Mouse (Mus musculus): Measurements from ENCODE around the gene Thsd4. TPM values are rescaled to one million over a fixed set of nuclear protein-coding genes. Genes with fewer than 3 reads are reported as not detected.
A peak's percentile ranks its signal among the peaks of the same experiment; 100 is the strongest.
"Not testable (repeated sequence)": the region's sequence is repeated elsewhere in the genome, so short reads cannot be mapped to it uniquely, and the experiment has no call there.

Gene Thsd4
- polyA plus RNA-seq, 1 experiment from 2014 or later: 6.0 TPM

GRCm38 (mm10) chr9:59965046-59965445, 556.8 kb downstream of the Thsd4 start:
- peaks cover 9% of the 10 kb centered on the region for H3K4me1 ChIP-seq
- no peaks in the 10 kb centered on the region for H3K36me3 ChIP-seq (ENCODE audit: poor library complexity, severe bottlenecking)
- no peak overlapping the region for H3K9ac ChIP-seq
- no peaks in the 10 kb centered on the region for H3K27me3 ChIP-seq
- no peak overlapping the region for H3K4me3 ChIP-seq
- no peak overlapping the region for H3K4me2 ChIP-seq
- H3K9me3 ChIP-seq (replicated peaks): no peaks in the 10 kb centered on the region
- no peak overlapping the region for H3K27ac ChIP-seq
- ATAC-seq: no peak
- WGBS: 87% methylated on average over 10 of the region's 10 CpGs

GRCm38 (mm10) chr9:59964367-59964766, 557.5 kb downstream of the Thsd4 start:
- no peak overlapping the region for H3K27ac ChIP-seq
- WGBS: 63% methylated on average over 3 of the region's 3 CpGs

GRCm38 (mm10) chr9:59961201-59961955, 560.5 kb downstream of the Thsd4 start:
- Histone ChIP-seq H3K9ac (no peak overlapping the region), H3K4me1 (peaks cover 9% of the 10 kb centered on the region), H3K27me3 (no peaks in the 10 kb centered on the region), H3K9me3 (replicated peaks) (no peaks in the 10 kb centered on the region), H3K27ac (no peak overlapping the region), H3K36me3 (ENCODE audit: poor library complexity, severe bottlenecking) (no peaks in the 10 kb centered on the region), H3K4me2 (no peak overlapping the region), H3K4me3 (no peak overlapping the region)
- ATAC-seq: no peak
- WGBS: 54% methylated on average over 14 of the region's 14 CpGs

More at GRCm38 (mm10) chr9:59964367-59964766, 557.5 kb downstream of the Thsd4 start:
- no peak overlapping the region for H3K9ac ChIP-seq
- no peak for ATAC-seq
- no peaks in the 10 kb centered on the region for H3K9me3 ChIP-seq (replicated peaks)
- H3K4me3 ChIP-seq: no peak overlapping the region
- peaks cover 9% of the 10 kb centered on the region for H3K4me1 ChIP-seq
- no peaks in the 10 kb centered on the region for H3K36me3 ChIP-seq (ENCODE audit: poor library complexity, severe bottlenecking)
- no peak overlapping the region for H3K4me2 ChIP-seq
- H3K27me3 ChIP-seq: no peaks in the 10 kb centered on the region

GRCm38 (mm10) chr9:59960559-59960958, 561.3 kb downstream of the Thsd4 start, which contains the start of gene Nr2e3:
TSS of gene Nr2e3 (minus strand) at chr9:59960659.
- no peak within 1 kb of the TSS for H3K4me2 ChIP-seq
- H3K4me3 ChIP-seq: no peak within 1 kb of the TSS
- no peak within 1 kb of the TSS for H3K9ac ChIP-seq
- H3K36me3 ChIP-seq (ENCODE audit: poor library complexity, severe bottlenecking): no peaks in the 10 kb centered on the region
- no peaks in the 10 kb centered on the region for H3K9me3 ChIP-seq (replicated peaks)
- WGBS: 89% methylated on average over 10 of the region's 10 CpGs
- peaks cover 9% of the 10 kb centered on the region for H3K4me1 ChIP-seq
- no peak within 1 kb of the TSS for H3K27ac ChIP-seq
- no peak for ATAC-seq
- H3K27me3 ChIP-seq: no peaks in the 10 kb centered on the region

DNA sequence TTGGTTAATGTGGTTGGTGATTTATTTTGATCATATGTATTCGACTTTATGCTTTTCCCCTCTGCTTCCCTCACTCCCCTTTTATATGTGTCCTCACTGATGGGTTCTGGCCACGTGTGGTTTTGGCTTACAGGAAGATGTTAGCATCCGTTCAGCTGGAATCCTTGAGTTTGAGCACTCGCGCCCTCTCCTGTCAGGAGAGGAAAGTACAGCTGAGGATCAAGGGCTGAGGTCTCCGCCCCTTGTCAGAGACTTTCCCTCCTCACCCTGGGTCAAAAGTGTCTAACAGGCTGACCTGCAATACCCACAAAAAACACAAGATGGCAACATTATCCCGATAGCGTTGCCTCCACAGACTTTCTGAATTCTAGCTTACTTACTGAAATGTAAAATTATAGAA, 562.6 kb downstream of the Thsd4 start:
- Histone ChIP-seq H3K4me3 (no peak overlapping the region), H3K4me1 (peaks cover 9% of the 10 kb centered on the region), H3K4me2 (no peak overlapping the region), H3K27me3 (no peaks in the 10 kb centered on the region), H3K36me3 (ENCODE audit: poor library complexity, severe bottlenecking) (no peaks in the 10 kb centered on the region), H3K9ac (no peak overlapping the region), H3K27ac (no peak overlapping the region), H3K9me3 (replicated peaks) (no peaks in the 10 kb centered on the region)
- WGBS: 2% methylated on average over 8 of the region's 8 CpGs
- ATAC-seq: peak; percentile 51; the same call in 1 of the 2 replicates

- H3K27me3 ChIP-seq; H3K9me3 ChIP-seq (replicated peaks); H3K9ac ChIP-seq; H3K4me3 ChIP-seq; H3K27ac ChIP-seq; ATAC-seq; H3K4me2 ChIP-seq; H3K4me1 ChIP-seq; H3K36me3 ChIP-seq (ENCODE audit: poor library complexity, severe bottlenecking): not testable (repeated sequence)
- 87% methylated on average over 1 of the region's 1 CpGs for WGBS
Observed at GRCm38 (mm10) chr9:59958115-59958514, 563.7 kb downstream of the Thsd4 start.

DNA sequence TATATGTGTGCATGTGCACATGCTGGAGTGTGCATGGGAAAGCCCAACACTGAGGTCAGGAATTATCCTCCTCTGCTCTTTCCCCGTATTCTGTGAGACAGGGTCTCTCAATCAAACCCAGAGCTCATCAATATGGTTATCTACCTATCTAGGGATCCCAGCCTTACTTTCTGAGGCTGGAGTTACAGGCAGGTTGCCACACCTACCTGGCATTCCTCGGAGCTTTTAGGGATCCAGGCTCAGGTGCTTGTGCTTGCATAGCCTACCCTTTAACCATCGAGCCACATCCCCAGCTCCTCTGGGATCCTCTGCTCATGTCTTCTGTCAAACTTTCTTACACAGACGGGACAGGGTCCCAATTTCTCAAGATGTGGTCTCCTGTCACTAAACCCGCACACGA, 565.4 kb downstream of the Thsd4 start:
- 50% methylated on average over 6 of the region's 6 CpGs for WGBS
- no peak overlapping the region for H3K4me3 ChIP-seq
- no peaks in the 10 kb centered on the region for H3K36me3 ChIP-seq (ENCODE audit: poor library complexity, severe bottlenecking)
- H3K27ac ChIP-seq: no peak overlapping the region
- peaks cover 5% of the 10 kb centered on the region for H3K4me1 ChIP-seq
- H3K9me3 ChIP-seq (replicated peaks): no peaks in the 10 kb centered on the region
- no peaks in the 10 kb centered on the region for H3K27me3 ChIP-seq
- H3K4me2 ChIP-seq: no peak overlapping the region
- H3K9ac ChIP-seq: no peak overlapping the region
- ATAC-seq: no peak

GRCm38 (mm10) chr9:59955692-59956091, 566.2 kb downstream of the Thsd4 start:
- ATAC-seq: no peak

GRCm38 (mm10) chr9:59955199-59955598, 566.6 kb downstream of the Thsd4 start:
- no peaks in the 10 kb centered on the region for H3K4me1 ChIP-seq
- ATAC-seq: no peak
- no peaks in the 10 kb centered on the region for H3K27me3 ChIP-seq
- H3K36me3 ChIP-seq (ENCODE audit: poor library complexity, severe bottlenecking): no peaks in the 10 kb centered on the region
- no peak overlapping the region for H3K27ac ChIP-seq
- 57% methylated on average over 3 of the region's 3 CpGs for WGBS
- no peak overlapping the region for H3K4me2 ChIP-seq
- no peak overlapping the region for H3K9ac ChIP-seq
- no peaks in the 10 kb centered on the region for H3K9me3 ChIP-seq (replicated peaks)
- no peak overlapping the region for H3K4me3 ChIP-seq

More at GRCm38 (mm10) chr9:59955692-59956091, 566.2 kb downstream of the Thsd4 start:
- H3K4me1 ChIP-seq: no peaks in the 10 kb centered on the region
- H3K27me3 ChIP-seq: no peaks in the 10 kb centered on the region
- no peaks in the 10 kb centered on the region for H3K9me3 ChIP-seq (replicated peaks)
- H3K27ac ChIP-seq: no peak overlapping the region
- no peak overlapping the region for H3K9ac ChIP-seq
- no peak overlapping the region for H3K4me2 ChIP-seq
- no peaks in the 10 kb centered on the region for H3K36me3 ChIP-seq (ENCODE audit: poor library complexity, severe bottlenecking)
- WGBS: 77% methylated on average over 6 of the region's 6 CpGs
- H3K4me3 ChIP-seq: no peak overlapping the region

DNA sequence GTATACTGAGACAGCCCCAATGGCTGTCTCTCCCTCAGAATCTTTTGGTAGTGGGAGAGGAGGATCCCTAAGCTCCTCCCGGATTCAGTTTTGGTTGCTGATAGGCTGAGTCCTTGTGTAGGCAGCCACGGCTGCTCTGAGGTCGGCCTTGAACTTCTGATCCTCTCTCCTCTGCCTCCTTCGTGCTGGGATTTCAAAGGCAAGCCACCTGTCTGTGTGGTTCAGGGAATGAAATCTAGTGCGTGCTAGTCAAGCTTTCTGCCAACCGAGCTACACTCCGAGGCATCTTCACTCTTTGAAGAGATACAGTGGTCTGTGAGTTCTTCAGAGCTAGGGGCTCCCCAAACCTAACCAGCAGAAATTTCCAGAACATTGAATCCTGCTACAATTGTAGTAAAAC, 568.3 kb downstream of the Thsd4 start:
- no peak overlapping the region for H3K4me3 ChIP-seq
- no peaks in the 10 kb centered on the region for H3K4me1 ChIP-seq
- no peak overlapping the region for H3K4me2 ChIP-seq
- H3K9me3 ChIP-seq (replicated peaks): no peaks in the 10 kb centered on the region
- WGBS: 86% methylated on average over 7 of the region's 7 CpGs
- no peak overlapping the region for H3K9ac ChIP-seq
- no peaks in the 10 kb centered on the region for H3K36me3 ChIP-seq (ENCODE audit: poor library complexity, severe bottlenecking)
- H3K27ac ChIP-seq: no peak overlapping the region
- ATAC-seq: no peak
- H3K27me3 ChIP-seq: no peaks in the 10 kb centered on the region

GRCm38 (mm10) chr9:59952515-59953070, 569.3 kb downstream of the Thsd4 start:
- no peak for ATAC-seq
- H3K27ac ChIP-seq: no peak overlapping the region
- 59% methylated on average over 8 of the region's 8 CpGs for WGBS

GRCm38 (mm10) chr9:59951943-59952342, 569.9 kb downstream of the Thsd4 start:
- Histone ChIP-seq H3K9me3 (replicated peaks) (no peaks in the 10 kb centered on the region), H3K36me3 (ENCODE audit: poor library complexity, severe bottlenecking) (no peaks in the 10 kb centered on the region), H3K4me3 (no peak overlapping the region), H3K4me2 (no peak overlapping the region), H3K4me1 (no peaks in the 10 kb centered on the region), H3K9ac (no peak overlapping the region), H3K27ac (no peak overlapping the region), H3K27me3 (no peaks in the 10 kb centered on the region)
- 87% methylated on average over 4 of the region's 4 CpGs for WGBS
- no peak for ATAC-seq

More at GRCm38 (mm10) chr9:59952515-59953070, 569.3 kb downstream of the Thsd4 start:
- Histone ChIP-seq H3K9me3 (replicated peaks) (no peaks in the 10 kb centered on the region), H3K9ac (no peak overlapping the region), H3K36me3 (ENCODE audit: poor library complexity, severe bottlenecking) (no peaks in the 10 kb centered on the region), H3K27me3 (no peaks in the 10 kb centered on the region), H3K4me1 (no peaks in the 10 kb centered on the region), H3K4me2 (no peak overlapping the region), H3K4me3 (no peak overlapping the region)
